Mouse (Mus musculus) thymus, postnatal 0 days (tissue): Measurements from ENCODE around the gene Sh3kbp1. TPM values are rescaled to one million over a fixed set of nuclear protein-coding genes. Genes with fewer than 3 reads are reported as not detected.

Experiments
- polyA plus RNA-seq: library from polyadenylated mRNA; unstranded; fragments of >200 nt; fragmentation: Nextera tagmentation; extraction: Ambion mirVana; gene quantifications from 2 replicates; pipeline ENCODE4 v1.2.1, GENCODE M21; 2015

Gene Sh3kbp1
- polyA plus RNA-seq, 1 experiment from 2014 or later: 190 TPM

Other genes starting within 250 kb of the Sh3kbp1 start
- 0.26 and 0.29 TPM in 2 replicates for gene Map7d2, start 212.7 kb upstream of the Sh3kbp1 start, polyA plus RNA-seq
- gene Bclaf3, start 100.6 kb upstream of the Sh3kbp1 start, polyA plus RNA-seq: 16.4 and 19.0 TPM in 2 replicates